Mouse (Mus musculus) megakaryocyte, embryonic 14.5 days (primary cell): ENCODE results near the gene Pde4d.

ENCODE experiments used
- FLI1 ChIP-seq: IDR thresholded peaks from 2 replicates; pipeline ENCODE4 v1.6.1; 2012; ENCODE audit warnings: low read length, inconsistent platforms, mixed read lengths
- GATA1 ChIP-seq: IDR thresholded peaks from 3 replicates; pipeline ENCODE4 v1.6.1; 2012; ENCODE audit warnings: mixed read lengths, low read length, inconsistent platforms, borderline replicate concordance

GRCm38 (mm10) chr13:109262501-109262900 lies 812.8 kb downstream of the Pde4d start:
- no peak for TF ChIP-seq GATA1
- no peak for TF ChIP-seq FLI1
